Mouse (Mus musculus) heart, embryonic 10.5 days (tissue): ENCODE data around the gene Npcd. TPM values are rescaled to one million over a fixed set of nuclear protein-coding genes. Genes with fewer than 3 reads are reported as not detected.

Experiments
- DNase-seq: peaks from one replicate; pipeline ENCODE4 v3.0.0-alpha.2; 2017; ENCODE audit warnings: low spot score
- H3K27ac ChIP-seq: fragments of 300-500 bp; sonication (generic); 2 replicates; pipeline ENCODE4 v1.5.1; 2016; ENCODE audit warnings: mild to moderate bottlenecking
- H3K27me3 ChIP-seq: fragments of 300-500 bp; sonication (generic); 2 replicates; pipeline ENCODE4 v1.6.1; 2016; ENCODE audit warnings: mild to moderate bottlenecking; ENCODE audit not compliant: poor library complexity, insufficient read depth, severe bottlenecking
- H3K36me3 ChIP-seq: fragments of 300-500 bp; sonication (generic); 2 replicates; pipeline ENCODE4 v1.6.1; 2016; ENCODE audit warnings: mild to moderate bottlenecking, moderate library complexity
- H3K4me1 ChIP-seq: fragments of 300-500 bp; sonication (generic); 2 replicates; pipeline ENCODE4 v1.6.1; 2016; ENCODE audit warnings: mild to moderate bottlenecking
- H3K4me3 ChIP-seq: fragments of 300-500 bp; sonication (generic); 2 replicates; pipeline ENCODE4 v1.5.1; 2016; ENCODE audit warnings: mild to moderate bottlenecking, moderate library complexity
- H3K9me3 ChIP-seq: fragments of 300-500 bp; sonication (generic); 2 replicates; pipeline ENCODE4 v1.6.1; 2016; ENCODE audit warnings: mild to moderate bottlenecking, moderate library complexity
- WGBS: fragments of 180-500 bp; shearing (Covaris S2); methylation state at CpG from one replicate; pipeline ENCODE4 v1.1.7; 2016; 5-methylcytosine and 5-hydroxymethylcytosine counted together
- polyA plus RNA-seq: library from polyadenylated mRNA; unstranded; fragments of >200 nt; fragmentation: Nextera tagmentation; extraction: Ambion mirVana; gene quantifications from 2 replicates; pipeline ENCODE4 v1.2.1, GENCODE M21; 2016

The Npcd gene
- polyA plus RNA-seq, 1 experiment from 2014 or later = not detected

DNA sequence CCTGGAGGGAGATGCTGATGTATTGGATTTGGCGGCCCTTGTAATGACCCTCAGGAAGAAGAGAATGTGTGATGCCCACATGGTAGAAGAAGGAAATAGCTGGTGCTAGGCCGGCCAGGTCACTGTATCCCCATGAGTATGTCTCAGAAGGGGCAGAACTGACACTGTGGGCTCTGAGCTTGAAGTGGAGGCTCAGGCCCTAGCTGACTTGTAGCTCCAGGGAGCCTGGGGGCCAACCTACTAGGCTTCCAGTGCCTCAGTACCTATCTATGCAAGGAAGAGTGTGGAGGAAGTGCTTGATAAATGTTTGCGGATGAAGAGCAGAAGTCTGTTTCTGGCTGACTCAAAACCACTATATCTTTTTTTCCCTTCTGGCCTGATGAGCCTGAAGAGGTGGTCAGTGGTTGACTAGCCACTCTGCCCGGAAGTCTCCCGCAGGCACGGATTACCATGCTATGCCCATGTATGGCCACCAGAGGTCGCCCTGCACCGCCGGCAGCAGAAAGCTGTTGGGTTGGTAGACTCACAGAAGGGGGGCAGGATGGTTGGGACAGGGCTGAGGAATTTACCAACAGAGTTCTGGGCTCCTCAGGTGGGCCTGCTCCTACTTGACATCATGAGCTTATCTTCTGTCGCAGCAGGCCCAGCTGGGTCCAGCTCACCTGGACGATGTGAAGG lies 81.2 kb downstream of the Npcd start:
- no peaks in the 10 kb centered on the region for H3K9me3 ChIP-seq
- H3K27ac ChIP-seq = no peak overlapping the region
- DNase-seq = no peak
- 23% methylated on average over 11 of the region's 11 CpGs for WGBS
- H3K4me3 ChIP-seq = no peak overlapping the region
- peaks cover 24% of the 10 kb centered on the region for H3K4me1 ChIP-seq
- peaks cover 2% of the 10 kb centered on the region; the same call in 1 of the 2 replicates for H3K36me3 ChIP-seq
- H3K27me3 ChIP-seq = no peaks in the 10 kb centered on the region

DNA sequence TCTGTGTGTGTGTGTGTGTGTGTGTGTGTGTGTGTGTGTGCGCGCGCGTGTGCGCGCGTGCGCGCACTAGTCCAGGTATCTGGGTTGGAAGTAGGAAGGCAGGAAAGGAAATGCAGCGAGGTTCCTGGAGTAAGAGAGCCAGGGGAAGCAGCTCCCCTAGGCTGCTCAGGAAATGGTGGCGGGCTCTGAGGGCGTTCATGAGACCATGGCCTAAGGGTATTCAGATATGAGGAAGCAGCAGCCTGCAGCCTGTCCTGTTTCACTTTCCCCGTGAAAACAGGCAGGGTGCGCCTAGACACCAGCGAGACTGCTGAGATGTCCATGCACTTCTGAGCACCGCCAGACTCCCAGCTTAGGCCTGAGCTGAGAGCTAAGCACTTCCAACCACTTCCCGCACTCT lies 82.3 kb downstream of the Npcd start:
- Histone ChIP-seq H3K4me1 (peaks cover 24% of the 10 kb centered on the region), H3K36me3 (peaks cover 2% of the 10 kb centered on the region; the same call in 1 of the 2 replicates), H3K27ac (no peak overlapping the region), H3K27me3 (no peaks in the 10 kb centered on the region), H3K9me3 (no peaks in the 10 kb centered on the region), H3K4me3 (no peak overlapping the region)
- DNase-seq = no peak
- 80% methylated on average over 17 of the region's 17 CpGs for WGBS

DNA sequence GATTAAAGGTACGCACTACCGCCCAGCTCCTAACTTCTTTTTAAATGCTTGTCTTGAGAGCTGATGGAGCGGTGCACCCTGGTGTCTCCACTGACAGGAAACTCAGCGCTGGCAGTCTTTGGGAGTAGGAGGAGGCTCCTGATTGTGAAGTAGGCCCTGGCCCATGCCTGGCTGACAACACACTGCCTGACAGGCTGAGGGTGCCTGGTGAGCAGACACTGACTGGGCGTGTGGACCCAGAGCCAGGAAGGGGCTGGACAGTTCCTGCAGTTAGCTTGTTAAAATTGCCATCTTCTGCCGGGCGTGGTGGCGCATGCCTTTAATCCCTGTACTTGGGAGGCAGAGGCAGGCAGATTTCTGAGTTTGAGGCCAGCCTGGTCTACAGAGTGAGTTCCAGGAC lies 83.8 kb downstream of the Npcd start:
- Histone ChIP-seq H3K27me3 (no peaks in the 10 kb centered on the region), H3K9me3 (no peaks in the 10 kb centered on the region), H3K36me3 (peaks cover 2% of the 10 kb centered on the region; the same call in 1 of the 2 replicates), H3K4me3 (no peak overlapping the region), H3K4me1 (peaks cover 21% of the 10 kb centered on the region), H3K27ac (no peak overlapping the region)
- DNase-seq = no peak
- WGBS = 81% methylated on average over 8 of the region's 8 CpGs

DNA sequence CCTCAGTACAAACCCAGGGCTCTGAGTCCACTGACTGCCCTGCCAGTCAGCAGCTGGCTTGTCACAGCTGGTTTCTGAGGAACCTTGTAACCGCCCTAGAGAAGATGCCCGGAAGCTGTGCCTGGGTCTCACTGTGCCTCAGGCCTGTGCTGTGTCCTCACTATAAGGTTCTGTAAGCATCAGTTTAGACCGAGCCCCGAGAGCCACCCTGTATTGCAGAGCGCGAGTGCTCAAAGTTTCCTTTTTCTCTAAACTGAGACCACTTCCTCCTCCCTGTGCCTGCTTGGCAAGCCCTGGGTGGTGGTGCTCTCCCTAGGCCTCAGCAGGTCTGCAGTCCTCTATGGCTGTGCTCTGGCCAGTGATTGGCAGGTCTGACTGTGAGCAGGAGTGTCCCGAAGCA lies 84.9 kb downstream of the Npcd start:
- Histone ChIP-seq H3K36me3 (peaks cover 4% of the 10 kb centered on the region; the same call in 1 of the 2 replicates), H3K4me3 (no peak overlapping the region), H3K4me1 (peaks cover 23% of the 10 kb centered on the region), H3K27me3 (no peaks in the 10 kb centered on the region), H3K9me3 (no peaks in the 10 kb centered on the region), H3K27ac (no peak overlapping the region)
- no peak for DNase-seq
- 85% methylated on average over 7 of the region's 7 CpGs for WGBS

DNA sequence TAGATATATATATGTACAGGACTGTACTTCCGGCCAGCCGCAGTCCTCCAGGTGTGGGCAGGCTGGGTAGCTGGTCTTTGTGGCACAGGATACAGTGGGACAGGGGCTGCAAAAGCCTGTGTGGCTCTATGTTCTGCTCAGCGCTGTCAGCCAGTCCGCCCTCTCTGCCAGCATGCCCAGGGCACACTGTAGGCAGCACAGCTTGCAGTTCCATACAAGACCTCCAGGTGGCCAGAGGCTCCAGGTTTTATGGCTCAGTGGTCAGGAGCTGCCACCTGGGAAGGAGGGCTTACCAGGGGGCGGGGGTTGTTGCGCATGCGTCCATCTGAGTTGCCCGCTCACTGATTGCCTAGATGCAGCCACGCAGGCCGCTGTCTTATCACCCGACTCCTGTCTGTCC lies 86.0 kb downstream of the Npcd start:
- Histone ChIP-seq H3K27ac (no peak overlapping the region), H3K4me3 (no peak overlapping the region), H3K27me3 (no peaks in the 10 kb centered on the region), H3K9me3 (no peaks in the 10 kb centered on the region), H3K36me3 (peaks cover 6% of the 10 kb centered on the region; the same call in 1 of the 2 replicates), H3K4me1 (peaks cover 15% of the 10 kb centered on the region)
- no peak for DNase-seq
- WGBS = 52% methylated on average over 11 of the region's 11 CpGs

DNA sequence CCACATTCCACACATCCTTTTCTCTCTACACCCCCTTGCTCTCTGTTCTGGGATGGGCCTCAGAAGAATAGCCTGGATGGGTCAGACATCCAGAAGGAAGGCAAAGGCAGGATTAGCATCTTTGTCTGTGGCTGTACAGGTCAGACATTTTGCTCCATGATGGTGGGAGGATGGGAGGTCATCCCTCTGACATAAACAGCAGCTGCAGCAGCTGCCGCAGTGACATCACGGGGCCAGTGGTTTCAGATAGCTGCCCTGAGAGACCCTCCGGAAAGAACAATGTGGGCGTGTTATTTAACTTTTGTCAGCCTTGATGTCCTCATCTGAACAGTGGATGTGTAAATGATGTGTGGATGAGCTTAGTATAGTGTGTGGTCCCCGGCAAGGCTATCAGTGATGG lies 88.2 kb downstream of the Npcd start:
- Histone ChIP-seq H3K4me3 (no peak overlapping the region), H3K36me3 (peaks cover 6% of the 10 kb centered on the region; the same call in 1 of the 2 replicates), H3K27ac (no peak overlapping the region), H3K27me3 (no peaks in the 10 kb centered on the region), H3K4me1 (peaks cover 21% of the 10 kb centered on the region), H3K9me3 (no peaks in the 10 kb centered on the region)
- 85% methylated on average over 5 of the region's 5 CpGs for WGBS
- no peak for DNase-seq

DNA sequence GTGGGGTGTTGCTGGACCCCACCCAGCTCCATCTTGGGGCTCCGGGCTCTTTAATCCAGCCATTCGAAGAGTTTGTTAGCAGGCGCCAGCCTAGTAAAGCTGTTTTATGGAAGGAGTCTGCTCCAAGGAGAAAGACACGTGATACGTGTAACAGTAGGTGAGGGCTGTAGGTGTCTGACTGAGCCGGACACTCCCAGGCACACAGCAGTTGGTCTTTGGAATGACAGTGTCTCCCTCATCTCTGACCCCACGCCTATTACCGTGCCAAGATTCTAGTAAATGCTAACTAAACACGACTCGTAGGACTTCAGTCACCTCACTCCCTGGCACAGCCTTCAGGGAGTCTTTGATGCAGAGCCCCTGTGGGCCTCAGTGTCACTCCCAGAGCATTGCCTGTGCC lies 88.7 kb downstream of the Npcd start:
- peaks cover 25% of the 10 kb centered on the region for H3K4me1 ChIP-seq
- no peaks in the 10 kb centered on the region for H3K27me3 ChIP-seq
- no peak for DNase-seq
- no peaks in the 10 kb centered on the region for H3K9me3 ChIP-seq
- peaks cover 5% of the 10 kb centered on the region; the same call in 1 of the 2 replicates for H3K36me3 ChIP-seq
- H3K4me3 ChIP-seq = no peak overlapping the region
- WGBS = 80% methylated on average over 10 of the region's 10 CpGs
- no peak overlapping the region for H3K27ac ChIP-seq

DNA sequence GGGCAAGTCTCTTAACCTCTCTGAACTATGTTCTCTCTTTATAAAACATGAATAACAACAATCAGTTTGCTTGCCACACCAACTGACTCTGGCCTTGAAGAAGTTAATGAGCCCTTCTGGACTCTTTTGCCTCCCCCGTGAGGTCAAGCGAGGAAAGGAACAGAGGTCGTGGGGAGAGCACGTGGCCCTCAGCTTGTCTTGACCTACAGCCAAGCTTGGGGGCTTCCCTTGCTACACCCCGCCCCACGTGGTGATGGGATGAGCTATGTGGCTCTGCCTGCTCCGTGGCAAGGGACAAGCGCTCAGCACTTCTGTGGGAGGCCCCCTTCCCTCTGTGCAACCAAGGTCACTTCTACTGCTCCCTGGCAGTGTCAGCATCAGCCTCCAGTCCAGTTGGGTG lies 89.3 kb downstream of the Npcd start:
- Histone ChIP-seq H3K9me3 (no peaks in the 10 kb centered on the region), H3K27ac (no peak overlapping the region), H3K4me1 (peaks cover 28% of the 10 kb centered on the region), H3K36me3 (peaks cover 4% of the 10 kb centered on the region; the same call in 1 of the 2 replicates), H3K4me3 (no peak overlapping the region), H3K27me3 (no peaks in the 10 kb centered on the region)
- WGBS = 71% methylated on average over 8 of the region's 8 CpGs
- no peak for DNase-seq

DNA sequence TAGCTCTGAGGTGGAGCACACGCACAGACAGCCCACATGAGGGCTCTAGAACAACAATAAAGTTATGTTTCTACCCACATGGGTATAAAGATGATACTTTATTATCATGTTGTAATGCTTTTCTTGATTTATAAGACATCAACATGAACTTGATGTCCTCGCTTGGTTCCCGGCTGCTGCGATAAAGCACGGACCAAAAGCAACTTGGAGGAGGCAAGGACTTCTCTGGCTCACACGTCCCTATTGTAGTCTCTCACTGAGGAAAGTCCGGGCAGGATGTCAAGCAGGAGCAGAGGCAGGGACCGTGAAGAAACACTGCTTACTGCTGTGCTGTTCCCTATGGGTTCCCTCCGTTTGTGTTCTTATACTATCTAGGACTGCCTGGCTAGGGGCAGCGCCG lies 90.0 kb downstream of the Npcd start:
- WGBS = 92% methylated on average over 11 of the region's 11 CpGs
- H3K4me3 ChIP-seq = no peak overlapping the region
- H3K27ac ChIP-seq = no peak overlapping the region
- H3K36me3 ChIP-seq = peaks cover 11% of the 10 kb centered on the region
- H3K9me3 ChIP-seq = no peaks in the 10 kb centered on the region
- no peaks in the 10 kb centered on the region for H3K27me3 ChIP-seq
- DNase-seq = no peak
- peaks cover 34% of the 10 kb centered on the region for H3K4me1 ChIP-seq

DNA sequence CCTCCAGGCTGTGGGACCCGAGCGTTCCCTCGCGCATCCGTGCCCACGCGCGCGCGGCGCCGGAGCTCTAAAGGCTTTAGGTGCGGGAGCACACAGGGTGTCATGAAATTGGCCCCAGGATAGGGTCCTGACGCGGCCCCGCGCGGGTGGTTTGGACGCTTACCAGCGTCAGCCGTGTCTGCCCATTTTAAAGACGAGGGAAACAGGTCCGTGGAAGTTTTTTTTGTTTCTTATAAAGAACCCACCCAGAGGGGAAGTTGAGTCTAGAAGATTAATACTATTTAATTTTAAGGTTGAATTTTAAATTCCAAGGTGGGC lies 91.4 kb downstream of the Npcd start:
- Histone ChIP-seq H3K27me3 (no peaks in the 10 kb centered on the region), H3K27ac (peak overlapping the region; percentile 98), H3K36me3 (peaks cover 25% of the 10 kb centered on the region), H3K9me3 (no peaks in the 10 kb centered on the region), H3K4me3 (peak overlapping the region; percentile 97), H3K4me1 (peaks cover 34% of the 10 kb centered on the region)
- no peak for DNase-seq
- WGBS = under 1% methylated on average over 23 of the region's 23 CpGs

DNA sequence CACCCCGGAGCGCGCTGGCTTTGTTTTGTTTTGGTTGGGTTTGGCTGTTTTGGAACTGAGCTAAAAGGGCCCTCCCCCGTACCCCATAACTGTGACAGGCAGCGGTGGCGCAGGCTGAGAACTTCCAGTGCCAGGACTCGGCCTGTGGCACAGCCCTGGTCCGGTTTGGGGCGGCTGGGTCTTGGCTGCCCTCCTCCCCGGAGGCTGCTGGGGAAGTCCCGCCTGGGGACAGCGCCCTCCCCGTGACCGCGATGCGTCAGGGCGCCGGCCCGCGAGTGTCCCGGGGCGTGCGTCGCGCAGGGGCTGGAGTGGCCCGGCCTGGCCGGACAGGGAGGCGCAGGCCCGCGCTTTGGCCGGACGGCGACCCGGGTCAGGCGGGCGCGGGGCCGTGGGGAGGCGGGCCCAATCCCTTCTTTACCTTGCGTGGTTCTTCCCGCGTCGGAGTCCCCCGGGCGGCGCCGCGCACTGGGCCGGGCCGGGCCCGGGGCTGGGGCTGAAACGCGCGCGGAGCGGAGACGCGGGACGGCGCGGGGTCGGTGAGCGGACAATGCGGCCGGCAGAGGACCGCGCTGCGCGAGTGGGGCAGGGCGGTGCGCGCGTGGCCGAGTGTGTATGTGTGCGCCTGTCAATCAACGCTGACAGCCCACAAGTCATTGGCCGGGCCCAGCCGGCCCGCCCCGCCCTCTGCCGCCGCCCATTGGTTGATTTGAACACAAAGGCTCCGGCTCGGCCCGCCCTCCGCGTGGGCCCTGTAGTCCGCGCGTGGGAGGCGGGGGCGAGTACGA lies 91.9 kb downstream of the Npcd start, which contains the start of gene Sun2:
Gene Sun2, minus strand, starts transcription at position 616 of the 785 bp plus-strand sequence.
- H3K4me3 ChIP-seq = peak within 1 kb of the TSS; percentile 97
- H3K9me3 ChIP-seq = no peaks in the 10 kb centered on the region
- peak within 1 kb of the TSS; percentile 98 for H3K27ac ChIP-seq
- peaks cover 34% of the 10 kb centered on the region for H3K4me1 ChIP-seq
- DNase-seq = peak; percentile 94
- H3K36me3 ChIP-seq = peaks cover 30% of the 10 kb centered on the region
- H3K27me3 ChIP-seq = no peaks in the 10 kb centered on the region
- under 1% methylated on average over 93 of the region's 93 CpGs for WGBS

DNA sequence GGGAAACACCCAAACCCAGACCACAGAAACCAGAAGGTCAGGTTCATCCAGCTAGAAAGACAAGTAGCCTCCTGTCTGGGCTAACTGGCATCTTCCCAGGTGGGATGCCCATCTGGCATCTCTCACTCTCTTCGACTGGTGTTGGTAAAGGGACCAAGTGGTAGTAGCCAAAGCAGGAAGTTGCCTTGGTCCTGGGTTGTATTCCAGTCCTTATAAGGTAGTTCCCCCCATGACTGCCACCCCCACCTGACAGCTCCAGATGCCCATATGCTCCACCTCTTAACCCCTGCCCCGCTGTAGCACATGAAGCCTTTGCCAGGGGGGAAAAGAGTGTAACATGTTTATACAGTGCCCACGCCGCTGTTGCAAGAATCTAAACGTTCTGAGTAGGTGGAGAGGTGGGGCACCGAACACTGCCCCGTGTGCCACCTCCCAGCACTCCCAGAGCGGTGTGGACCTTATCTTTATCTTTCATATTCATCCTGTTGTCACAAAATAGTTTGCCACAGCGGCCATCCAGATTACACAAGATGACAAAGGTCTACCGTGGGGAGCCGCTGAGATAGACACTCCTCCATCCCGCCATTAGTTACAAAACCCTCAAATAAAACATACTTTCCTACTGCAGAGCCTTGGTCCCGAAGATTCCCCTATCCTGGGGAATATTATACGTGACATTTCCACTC lies 92.7 kb downstream of the Npcd start:
- H3K4me1 ChIP-seq = peaks cover 34% of the 10 kb centered on the region
- no peaks in the 10 kb centered on the region for H3K27me3 ChIP-seq
- peak overlapping the region; percentile 98 for H3K27ac ChIP-seq
- peaks cover 38% of the 10 kb centered on the region for H3K36me3 ChIP-seq
- 26% methylated on average over 14 of the region's 14 CpGs for WGBS
- H3K9me3 ChIP-seq = no peaks in the 10 kb centered on the region
- H3K4me3 ChIP-seq = peak overlapping the region; percentile 97
- DNase-seq = no peak

DNA sequence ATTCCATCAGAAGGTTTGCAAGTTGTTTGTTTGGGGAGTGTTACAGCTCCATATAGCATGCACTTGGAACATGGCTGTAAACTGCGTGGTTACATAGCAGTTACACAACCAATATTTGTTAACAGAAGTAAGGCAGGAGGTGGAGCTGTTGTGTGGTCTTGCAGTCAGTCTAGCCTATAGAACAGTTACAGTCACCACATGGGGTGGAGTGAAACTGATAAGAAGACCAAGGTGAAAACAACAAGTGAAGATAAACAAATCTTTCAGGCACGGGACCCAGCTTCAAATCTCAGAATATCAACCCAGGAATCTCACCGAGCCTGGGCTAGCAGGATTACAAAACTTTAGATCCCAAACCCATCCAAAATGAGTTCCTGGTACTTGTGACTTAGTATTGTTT lies 93.3 kb downstream of the Npcd start:
- Histone ChIP-seq H3K4me1 (peaks cover 35% of the 10 kb centered on the region), H3K27me3 (no peaks in the 10 kb centered on the region), H3K4me3 (peak overlapping the region; percentile 97), H3K27ac (peak overlapping the region; percentile 98; the same call in 1 of the 2 replicates), H3K9me3 (no peaks in the 10 kb centered on the region), H3K36me3 (peaks cover 42% of the 10 kb centered on the region)
- WGBS = 42% methylated on average over 3 of the region's 3 CpGs
- no peak for DNase-seq
